Mouse (Mus musculus): ENCODE results near the gene Lpp.
A peak's percentile ranks its signal among the peaks of the same experiment; 100 is the strongest.

Gene Lpp

DNA sequence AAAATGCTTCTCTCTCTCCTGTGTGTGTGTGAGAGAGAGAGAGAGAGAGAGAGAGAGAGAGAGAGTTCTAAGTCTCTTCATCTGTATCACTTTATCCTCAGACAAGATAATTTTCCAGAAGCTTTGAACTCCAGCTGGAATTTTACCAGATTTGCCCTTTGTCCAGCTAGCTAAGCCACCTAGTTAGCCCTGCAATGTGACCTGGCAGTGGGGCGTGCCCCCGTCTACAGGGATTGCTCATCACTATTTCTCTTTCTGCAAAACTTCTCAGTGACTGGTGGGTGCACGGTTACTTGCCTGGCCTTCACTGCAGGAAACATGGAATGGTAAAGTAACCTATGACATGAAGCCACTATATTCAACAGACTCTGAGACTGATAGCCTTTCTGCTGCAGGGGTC, 174.8 kb downstream of the Lpp start:
- no peak for DNase-seq

DNA sequence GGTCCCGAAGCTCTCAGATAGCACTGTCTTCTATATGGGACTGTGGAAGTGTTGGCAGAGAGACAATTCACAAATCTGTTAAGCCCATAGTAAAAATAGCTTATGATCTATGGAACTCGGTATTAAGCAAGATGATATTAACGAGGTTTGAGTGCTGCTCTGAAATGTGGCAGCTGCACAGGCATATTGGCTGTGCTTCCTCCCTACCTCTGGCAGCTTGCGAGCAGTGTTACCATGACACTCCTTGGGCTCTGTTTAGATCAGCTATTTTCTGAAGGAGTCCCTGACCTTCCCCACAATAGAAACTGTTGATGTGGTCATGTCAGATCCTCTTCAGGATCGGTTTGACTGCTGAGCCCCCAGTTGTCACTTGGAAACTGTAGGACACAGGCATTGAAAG, 176.4 kb downstream of the Lpp start:
- no peak for DNase-seq

DNA sequence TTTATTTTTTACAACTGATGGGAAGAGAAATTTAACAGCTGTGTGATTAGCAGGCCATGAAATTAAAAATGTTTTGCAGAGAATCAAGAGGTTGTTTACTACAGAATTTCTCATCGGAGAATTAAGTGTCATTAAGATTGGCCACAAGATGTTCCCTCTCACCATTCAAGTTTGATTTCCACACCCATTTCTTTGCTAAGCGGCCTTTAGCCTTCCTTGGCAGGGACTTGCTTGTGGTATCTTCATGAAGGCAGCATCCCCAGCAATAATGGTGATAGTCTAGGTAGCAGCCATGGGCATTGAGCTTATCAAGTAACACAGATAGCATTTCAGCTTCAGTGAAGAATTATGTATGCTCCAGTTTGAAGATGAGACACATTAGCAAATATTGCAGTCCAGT, 183.7 kb downstream of the Lpp start:
- no peak for DNase-seq

DNA sequence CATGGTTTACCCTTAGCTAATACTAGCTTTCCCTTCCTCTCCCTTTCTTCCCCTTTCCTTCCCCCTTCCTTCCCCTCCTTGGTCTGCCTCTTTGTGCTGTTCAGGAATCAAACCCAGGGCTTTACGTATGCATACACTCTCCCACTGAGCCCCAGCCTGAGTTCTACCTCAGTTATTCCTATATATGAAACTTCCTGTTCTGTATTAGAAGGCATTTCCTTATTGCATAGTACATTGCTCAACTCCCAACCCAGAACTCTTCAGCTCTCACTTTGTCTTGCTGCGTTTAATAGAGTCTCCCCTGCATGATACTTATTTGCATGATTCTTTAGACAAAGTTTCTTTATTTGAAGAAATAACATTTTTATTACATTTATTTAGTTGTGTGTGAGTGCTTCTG, 184.5 kb downstream of the Lpp start:
- no peak for DNase-seq

DNA sequence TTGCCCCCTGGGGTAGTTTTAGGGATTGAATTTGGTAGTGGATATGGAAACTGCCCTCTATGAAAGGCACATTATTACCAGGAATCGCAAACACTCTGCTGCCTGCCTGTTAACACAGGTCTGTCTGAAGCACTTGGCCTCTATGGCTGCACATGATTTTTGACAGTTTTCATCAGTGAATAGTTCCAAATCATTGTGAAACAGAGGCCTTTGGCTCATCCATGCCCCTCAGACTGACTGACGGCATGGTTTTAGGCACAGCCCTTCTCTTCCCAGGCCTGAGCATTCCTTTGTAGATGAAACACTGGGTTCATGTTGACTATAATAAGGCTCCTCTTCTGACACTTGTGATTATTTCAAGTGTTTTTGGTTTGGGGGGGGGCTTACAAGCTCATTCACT, 189.5 kb downstream of the Lpp start:
- no peak for DNase-seq

DNA sequence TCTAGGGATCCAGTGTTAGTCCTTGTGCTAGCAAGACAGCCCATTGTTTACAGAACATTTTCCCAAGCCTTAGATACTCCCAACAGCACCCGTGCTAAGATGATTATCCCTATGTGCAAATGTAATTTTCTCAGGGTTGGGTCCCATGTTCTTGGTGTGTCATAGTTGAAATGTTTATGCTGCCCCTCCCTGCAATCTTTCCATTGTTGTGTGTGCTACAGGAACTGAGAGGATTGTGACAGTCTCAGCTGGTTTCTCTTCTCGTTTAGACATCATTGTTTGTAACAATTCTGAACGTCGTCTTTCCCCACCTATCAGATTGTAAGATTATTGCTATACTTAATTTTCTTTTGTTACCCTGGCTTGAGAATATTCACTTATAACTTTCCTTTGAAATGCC, 200.2 kb downstream of the Lpp start:
- DNase-seq: peak in 1 of 2 experiments; percentile 32

DNA sequence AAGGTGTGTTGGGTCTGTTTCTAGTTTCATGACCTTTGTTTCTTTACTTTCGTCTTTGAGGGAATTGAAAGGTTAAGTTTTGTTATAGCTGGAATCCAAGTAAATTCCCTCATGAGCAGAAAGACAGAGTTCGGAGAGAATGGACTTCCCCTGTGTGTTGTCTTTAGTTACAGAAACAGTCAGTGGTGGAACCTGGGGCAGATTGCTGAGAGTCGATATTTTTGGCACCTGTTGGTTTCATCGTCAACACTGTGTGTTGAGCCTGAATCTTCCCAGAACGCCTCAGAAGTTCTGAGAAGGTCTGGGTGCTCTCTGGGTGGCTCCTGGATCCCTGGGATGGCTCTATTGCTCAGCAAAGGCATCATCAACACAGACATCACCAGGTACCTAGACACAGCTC, 201.2 kb downstream of the Lpp start:
- DNase-seq: no peak

DNA sequence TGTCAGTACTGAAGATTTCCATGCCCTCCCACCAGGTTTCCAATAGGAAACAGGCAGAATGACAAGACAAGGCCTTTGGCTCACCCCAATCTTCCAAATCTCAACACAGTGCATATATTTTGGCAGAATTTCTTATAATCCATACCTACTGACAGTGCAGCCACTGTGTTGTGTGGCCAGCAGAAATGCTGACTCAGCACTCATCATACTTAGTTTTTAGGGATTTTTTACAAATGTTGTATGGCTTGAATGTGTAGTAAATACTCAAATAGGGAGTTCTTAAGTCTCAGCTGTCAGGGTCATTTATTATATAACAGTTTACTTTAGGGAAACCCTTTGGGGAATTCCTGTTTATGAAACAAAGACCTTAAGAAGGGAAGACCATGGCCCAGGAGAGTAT, 202.2 kb downstream of the Lpp start:
- DNase-seq: no peak

DNA sequence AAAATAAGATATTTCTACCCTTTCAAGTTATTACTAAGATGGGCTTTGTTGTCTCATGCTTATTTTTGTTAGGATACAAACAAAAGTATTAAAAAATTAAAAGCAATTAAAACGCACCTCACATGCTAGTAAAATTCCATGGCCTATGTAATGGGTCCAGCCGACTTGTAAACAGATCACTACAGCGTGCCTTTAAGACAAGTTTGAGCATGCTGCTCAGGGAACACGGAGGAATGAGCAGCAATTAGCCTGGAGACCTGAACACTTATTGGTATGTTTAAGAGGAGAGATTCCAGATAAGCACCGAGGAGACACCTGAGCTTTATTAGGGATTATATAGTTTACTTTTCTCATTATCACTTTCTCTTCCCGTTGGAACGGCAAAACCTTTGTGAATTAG, 205.3 kb downstream of the Lpp start:
- DNase-seq: no peak

DNA sequence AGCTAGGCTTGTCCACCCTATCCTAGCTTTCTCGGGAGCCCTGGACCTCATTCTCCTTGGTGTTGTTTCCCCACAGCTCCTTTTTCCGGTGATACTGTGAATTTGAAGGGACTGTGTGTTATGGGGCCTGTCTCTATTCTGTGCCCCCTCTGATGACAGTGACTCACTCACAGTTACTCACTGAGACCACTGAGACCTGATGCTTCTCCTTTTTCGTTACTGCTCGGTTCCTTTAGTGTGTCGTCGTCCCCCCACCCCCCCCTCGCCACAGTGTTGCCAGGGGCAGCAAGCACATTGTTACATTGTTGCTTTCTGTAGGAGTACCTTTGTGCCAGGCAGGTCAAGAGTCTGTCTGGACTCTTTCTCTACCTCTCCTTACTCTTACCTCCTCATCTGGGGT, 206.5 kb downstream of the Lpp start:
- DNase-seq: no peak

DNA sequence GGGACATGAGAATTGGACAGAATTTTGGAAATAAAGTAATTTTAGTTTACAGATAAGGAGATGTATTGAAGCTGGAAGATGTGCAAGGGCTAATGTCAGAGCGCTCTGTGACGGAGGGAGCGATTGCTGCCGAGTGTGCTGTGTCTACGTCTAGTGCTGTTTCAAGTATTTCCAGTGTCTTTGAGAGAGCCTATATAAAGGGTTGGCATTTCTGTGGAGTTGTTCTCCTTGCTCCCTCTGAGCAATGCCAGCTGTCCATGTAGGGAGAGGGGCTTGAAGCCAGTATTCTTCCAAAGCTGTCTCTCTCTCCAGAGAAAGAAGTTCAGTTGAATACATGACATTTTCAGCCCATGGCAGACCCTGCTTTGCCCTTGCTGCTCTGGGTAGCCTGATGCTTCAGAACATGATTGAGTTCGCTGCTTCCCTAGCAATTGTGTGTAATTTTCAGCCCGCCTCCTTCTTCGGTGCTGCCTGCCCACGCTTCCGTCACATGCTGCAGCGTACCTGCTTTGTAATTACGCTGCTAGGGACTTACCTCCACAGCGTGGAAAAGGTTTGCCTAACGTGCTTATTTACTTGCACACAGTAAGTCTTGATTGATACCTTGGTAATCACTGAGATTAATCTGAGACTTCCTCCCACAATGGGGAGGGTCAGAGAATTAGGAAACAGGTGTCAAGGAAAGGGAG, 207.1 kb downstream of the Lpp start:
- no peak for DNase-seq

DNA sequence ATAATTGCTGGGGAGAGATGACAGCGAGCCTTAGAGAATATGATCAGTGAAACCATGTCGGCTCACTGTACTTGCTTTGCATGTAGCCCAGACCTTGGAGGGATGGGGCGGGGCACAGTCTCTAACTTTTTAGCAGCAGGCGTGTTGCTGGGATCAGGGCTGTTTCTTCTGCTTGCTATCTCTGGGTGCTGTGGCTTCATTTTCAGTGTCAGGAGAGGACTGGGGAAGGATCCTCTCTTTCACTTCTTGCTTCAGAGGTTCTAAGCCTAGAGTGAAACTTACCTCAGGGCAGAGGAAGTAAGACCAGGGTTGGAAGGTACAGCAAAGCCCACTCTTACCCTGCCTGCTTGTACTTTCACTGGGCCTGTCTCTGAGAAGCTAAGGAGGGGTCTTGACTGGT, 210.0 kb downstream of the Lpp start:
- peak in 1 of 2 experiments; percentile 41 for DNase-seq

DNA sequence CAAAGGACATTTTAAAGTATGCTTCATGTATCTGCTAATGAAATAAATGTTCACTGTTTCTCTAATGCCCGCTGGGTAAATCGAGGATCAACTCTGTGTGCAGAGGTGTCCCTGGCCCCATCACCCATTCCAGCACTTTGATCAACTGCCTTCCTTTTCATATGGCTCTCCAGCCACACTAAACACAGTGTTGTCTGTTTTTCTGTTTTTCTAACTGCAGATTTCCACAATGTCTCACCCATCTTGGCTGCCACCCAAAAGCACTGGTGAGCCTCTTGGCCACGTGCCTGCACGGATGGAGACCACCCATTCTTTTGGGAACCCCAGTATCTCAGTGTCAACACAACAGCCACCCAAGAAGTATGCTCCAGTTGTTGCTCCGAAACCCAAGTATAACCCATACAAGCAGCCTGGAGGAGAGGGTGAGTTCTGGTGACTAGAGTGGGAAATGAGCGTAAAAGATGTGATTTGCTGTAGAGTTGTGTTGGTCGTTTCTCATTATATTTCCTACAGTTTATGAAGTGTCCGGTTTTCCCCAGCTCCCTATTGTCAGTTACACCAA, 214.7 kb downstream of the Lpp start:
- no peak for DNase-seq

DNA sequence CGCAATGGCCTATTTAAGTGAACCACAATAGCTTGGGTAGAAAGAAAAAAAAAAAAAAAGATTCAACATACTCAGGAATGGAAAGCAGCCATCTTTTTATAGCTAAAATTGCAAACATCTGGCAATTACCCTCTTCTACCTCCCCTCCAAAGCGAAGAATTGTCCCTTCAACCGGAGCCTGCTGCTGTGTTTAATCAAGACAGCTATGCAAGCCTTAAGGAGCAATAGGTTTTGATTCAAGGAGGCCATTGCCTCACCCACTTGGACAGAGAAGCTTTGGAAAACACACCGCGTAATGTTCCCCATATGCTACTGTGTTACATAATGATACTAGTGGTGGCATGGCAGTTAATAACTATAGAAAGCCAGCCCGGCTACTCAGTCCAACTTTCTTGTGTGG, 226.2 kb downstream of the Lpp start:
- no peak for DNase-seq

DNA sequence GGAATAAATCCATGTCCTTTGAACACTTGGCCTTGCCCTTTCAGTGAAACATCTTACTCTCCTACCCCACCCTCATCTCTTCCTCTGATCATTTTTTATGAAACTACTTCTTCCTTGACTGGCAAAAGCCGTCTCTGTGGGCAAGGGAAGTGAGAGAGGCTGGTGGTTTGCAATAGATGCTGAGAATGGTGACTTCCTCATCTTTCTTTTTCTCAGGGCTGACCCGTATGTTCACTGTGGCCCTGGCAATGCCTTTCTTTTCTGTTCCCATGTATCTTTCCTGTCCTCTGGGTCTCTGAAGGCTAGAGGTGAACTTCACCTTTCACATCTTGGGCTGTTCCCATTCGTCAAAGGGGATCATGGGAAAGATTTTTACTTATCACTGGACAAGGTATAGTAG, 226.7 kb downstream of the Lpp start:
- DNase-seq: peak; percentile 44 to 48

DNA sequence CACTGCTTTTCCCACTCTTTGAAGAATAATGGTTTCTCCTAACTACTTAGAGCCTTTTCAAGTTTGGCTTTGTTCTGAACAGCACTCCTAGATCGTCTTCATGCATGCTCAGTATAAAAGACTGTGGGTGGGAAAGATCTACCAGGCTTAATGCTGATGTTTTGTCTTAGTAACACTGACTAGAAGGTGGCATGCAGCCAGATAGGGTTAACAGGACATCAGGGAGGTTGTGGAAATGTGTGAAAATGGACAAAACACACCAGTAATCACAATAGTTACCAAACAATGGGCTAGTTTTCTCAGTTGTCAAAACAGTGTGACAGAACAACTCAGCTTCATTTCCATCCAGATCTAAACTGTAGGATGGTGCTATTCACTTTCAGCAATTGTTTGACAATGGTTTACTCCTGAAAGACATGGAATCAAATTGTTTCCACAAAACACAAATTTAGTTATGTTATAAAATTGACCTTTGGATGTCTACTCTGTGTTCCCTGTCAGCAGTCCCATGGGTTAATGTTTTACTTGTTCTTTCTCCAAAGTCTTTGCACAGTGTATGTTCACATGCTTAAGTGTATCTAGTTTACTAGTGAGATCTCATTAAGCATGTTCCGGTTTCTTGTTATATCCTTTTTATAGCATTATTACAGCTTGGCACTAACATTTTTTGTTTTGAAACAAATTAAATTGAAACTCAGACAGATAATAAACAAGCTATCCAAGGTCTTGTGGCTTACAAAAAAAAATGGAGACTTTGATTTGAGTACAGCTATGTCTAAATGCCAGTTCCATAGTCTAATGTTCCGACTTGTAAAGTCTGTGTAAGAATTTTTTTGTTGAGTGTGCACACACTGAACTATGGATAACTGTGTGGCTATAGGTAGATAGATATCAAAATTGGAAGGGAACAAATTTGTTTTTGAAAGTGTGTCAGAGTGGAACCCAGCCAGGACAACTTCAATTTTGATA, 229.2 kb downstream of the Lpp start:
- no peak for DNase-seq

DNA sequence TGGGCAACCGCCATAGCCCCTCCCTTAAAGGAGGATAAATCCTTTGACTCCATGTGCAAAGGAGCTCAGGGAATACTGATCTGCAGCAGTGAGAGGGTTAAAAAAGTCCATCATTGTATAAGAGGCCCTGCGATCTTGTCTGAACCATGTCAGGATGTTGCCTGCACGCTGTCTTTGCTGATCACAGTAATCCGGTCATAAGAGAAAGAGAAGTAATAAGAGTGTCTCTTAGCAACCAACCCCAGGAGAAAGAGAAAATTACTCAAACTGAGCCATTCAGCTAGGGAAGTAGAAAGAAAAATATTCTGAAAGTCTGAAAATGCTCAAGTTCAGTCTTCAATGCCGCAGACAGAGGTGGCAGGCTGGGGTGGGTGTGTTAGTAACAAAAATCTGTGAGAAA, 231.0 kb downstream of the Lpp start:
- DNase-seq: peak in 1 of 2 experiments; percentile 26

DNA sequence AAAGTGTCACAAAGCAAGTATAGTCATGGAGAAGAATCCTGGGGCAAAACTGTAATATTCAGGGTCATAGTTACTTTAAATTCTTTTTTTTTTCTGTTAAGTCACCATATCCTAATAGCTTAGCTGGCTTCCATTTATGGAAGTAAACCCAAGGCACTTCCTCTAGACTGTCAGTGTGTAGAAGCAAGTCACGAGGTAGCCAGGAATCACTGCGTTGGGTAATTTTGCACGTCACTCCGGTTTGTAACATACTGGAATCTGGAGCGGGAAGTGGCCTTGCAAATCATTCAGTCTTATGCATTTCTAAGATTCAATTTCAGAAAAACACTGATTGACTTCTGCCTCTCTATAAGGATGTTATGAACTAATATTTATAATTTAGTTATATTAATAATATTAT, 232.3 kb downstream of the Lpp start:
- no peak for DNase-seq

DNA sequence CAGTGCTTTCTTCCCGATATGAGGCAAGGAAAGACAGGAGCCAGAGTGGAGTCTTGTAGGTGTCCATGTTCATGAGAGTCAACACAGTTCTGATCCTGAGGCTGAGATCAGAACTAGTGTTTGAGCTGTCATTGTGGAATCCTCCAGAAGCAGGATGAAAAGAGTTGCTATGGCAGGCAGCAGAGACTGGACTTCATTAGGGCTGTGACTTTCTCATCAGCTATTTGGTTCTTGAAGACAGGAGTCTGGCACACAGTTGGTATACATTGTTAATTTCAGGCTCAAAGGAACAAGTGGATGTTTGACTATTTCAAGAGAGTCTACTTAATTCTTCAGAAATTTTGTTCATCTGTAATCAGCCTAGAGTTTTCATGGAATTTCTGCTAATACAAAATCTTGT, 235.5 kb downstream of the Lpp start:
- DNase-seq: no peak

DNA sequence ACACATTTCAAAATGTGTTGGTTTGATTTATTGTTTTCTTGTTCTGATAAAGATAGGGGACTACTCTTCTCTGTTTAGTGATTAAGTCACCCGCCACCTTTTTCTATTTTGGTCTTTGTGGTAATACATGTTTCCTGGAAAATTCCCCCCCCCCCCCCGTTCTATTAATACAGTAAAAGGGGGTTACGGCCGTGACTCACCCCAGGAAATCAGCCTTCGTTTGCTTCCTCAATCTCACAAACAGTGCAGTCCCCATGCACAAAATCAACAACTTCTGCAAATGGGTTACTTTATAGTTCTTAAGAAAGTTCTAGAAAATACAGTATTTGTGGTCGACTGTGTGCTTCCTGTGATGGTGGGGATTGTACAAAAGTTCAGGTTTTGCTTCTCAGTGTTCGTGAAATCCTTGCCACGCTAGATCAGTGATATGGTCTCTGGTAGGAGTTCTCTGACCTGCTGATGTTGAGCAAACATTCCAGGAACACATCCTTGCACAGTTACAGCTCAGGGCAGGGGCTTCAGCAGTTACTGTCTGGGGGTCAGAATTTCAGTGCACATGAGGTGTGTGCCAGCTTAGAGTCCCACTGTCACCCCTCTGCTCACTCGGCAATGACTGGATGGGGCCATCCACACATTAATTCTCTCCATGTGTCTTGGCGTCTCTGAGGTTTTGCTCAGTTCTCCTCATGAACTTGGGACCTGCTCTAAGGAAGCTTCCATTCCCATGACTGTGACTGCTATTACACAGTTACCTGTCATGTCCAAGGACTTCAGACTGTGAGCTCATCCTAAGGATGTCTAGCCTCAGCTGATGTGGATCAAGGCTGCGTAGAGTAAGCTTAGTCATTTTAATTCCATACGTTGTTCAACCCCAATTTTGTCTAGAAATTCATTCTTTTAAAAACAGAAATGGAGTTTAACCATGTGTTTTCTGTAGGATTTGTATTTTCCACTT, 236.2 kb downstream of the Lpp start:
- DNase-seq: peak; percentile 39 to 48

DNA sequence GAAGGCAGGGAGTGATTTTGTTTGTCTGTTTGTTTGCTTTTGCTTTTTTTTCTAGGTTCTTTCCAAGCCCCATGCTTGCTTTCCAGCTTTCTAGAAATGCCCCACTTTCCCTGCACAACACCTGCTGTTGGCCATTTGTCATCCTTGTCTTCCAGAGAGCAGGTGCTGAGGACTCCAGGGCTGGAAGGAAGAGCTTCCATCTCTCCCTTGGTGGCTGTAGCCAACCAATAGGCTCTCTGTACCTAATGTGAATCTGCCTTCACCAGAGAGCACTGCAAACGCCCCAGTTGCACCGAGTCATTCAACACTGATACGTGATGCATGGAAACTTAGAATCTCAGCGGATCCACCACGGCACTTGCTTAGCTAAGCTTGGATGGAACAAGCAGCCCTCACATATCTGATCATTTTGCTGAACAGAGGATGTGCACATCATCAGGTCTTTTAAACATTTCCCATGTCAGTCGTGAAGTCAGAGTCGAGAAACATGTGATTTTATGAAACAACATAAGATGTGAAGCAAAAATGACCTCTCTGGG, 242.1 kb downstream of the Lpp start:
- DNase-seq: no peak

DNA sequence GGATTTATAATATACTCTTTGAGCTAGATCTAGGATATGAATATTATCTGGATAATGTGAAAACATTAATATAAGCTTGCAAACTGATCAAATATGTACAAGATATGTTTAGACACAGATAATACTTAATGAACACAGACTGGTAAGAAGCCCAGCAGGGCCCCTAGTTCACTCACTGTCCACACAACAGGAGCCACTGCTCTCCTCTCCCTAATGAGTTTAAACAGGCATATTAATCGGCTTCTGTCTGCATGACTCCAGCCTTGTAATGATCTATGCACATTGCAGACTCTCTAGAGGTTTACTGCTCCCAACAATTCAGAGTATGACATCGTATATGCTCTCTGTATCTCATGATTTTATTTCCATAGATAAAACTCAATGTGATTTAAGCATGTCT, 243.6 kb downstream of the Lpp start:
- no peak for DNase-seq
